8 mouse cellular contexts compared by ENCODE assay signal in the genomic region with DNA sequence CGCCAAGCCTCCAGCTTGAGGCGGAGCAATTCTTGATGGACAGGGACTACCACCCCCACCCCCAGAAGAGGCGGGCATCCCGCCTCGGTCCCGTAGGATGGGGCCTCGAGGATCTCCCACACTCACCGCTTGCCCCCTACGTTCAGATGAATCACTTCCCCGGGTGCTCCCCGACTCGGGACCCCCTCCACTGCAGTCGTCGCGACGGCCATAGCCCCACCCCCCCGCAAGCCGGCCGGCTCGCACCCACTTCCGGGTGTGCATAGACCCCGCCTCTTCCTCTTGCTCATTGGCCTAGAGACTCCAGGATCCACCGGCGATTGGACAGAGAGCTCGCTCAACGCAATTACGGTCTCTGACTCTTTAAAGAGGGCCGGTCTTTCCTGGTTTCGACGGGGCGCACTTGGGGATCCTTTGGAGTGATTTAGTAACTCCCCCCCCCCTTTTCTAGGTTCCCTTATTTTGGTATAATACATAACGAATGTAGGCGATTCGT. TPM values are rescaled to one million over a fixed set of nuclear protein-coding genes. Genes with fewer than 3 reads are reported as not detected.
A peak's percentile ranks its signal among the peaks of the same experiment; 100 is the strongest.
DNase-seq lines count a peak whose midpoint lies in the region; ATAC-seq and TF ChIP-seq lines count a peak whose summit lies in the region.

A gene (minus strand): TSS at position 275 of the 496 bp plus-strand sequence.

- peak; percentile 95 for ATAC-seq in forebrain, embryonic 12.5 days (ENCODE audit: low FRiP score)
- peak; percentile 92 for ATAC-seq in heart, embryonic 16.5 days (replicated peaks; ENCODE audit: extremely low read depth, insufficient read depth, low FRiP score)
- peak; percentile 95 for ATAC-seq in liver, embryonic 16.5 days (ENCODE audit: low read depth)
- peak; percentile 93 for ATAC-seq in neural tube, embryonic 12.5 days (ENCODE audit: low FRiP score, low read depth)

- 1% methylated on average over 34 of the region's 34 CpGs for WGBS in forebrain, embryonic 12.5 days
- under 1% methylated on average over 34 of the region's 34 CpGs for WGBS in heart, embryonic 16.5 days
- under 1% methylated on average over 33 of the region's 34 CpGs for whole genome bisulfite sequencing in liver, embryonic 16.5 days (ENCODE audit: insufficient replicate concordance)
- WGBS in neural tube, embryonic 12.5 days, result 1% methylated on average over 34 of the region's 34 CpGs

- no peaks in the 10 kb centered on the region for H3K9me3 ChIP-seq in ES-E14 (ENCODE audit: control insufficient read depth, insufficient read depth, low read depth, low read length)
- no peaks in the 10 kb centered on the region for H3K9me3 ChIP-seq in forebrain, embryonic 12.5 days
- H3K9me3 ChIP-seq in heart, embryonic 16.5 days (replicated peaks; ENCODE audit: control insufficient read depth, low read length), result no peaks in the 10 kb centered on the region
- H3K9me3 ChIP-seq in liver, embryonic 16.5 days (replicated peaks; ENCODE audit: control insufficient read depth, low read length), result no peaks in the 10 kb centered on the region
- H3K9me3 ChIP-seq in neural tube, embryonic 12.5 days, result no peaks in the 10 kb centered on the region

- no peak for TF ChIP-seq POLR2A in testis, adult 2 months (IDR thresholded peaks at IDR 0.05; ENCODE audit: control insufficient read depth, low read depth, low read length)

- H3K27me3 ChIP-seq in forebrain, embryonic 12.5 days, result peaks cover 39% of the 10 kb centered on the region
- no peaks in the 10 kb centered on the region for H3K27me3 ChIP-seq in heart, embryonic 16.5 days (ENCODE audit: control insufficient read depth, insufficient read depth, low read length)
- H3K27me3 ChIP-seq in liver, embryonic 16.5 days (ENCODE audit: control insufficient read depth, insufficient read depth, low read depth, low read length), result peaks cover 14% of the 10 kb centered on the region
- peaks cover 20% of the 10 kb centered on the region for H3K27me3 ChIP-seq in neural tube, embryonic 12.5 days (replicated peaks)
- no peaks in the 10 kb centered on the region for H3K27me3 ChIP-seq in testis, adult 2 months (ENCODE audit: control insufficient read depth, insufficient read depth, low read length)

- peak within 1 kb of the TSS; percentile 78 to 89 for H3K4me3 ChIP-seq in ES-E14 (ENCODE audit: insufficient read depth in 1 of 2, low read depth in 1 of 2, low read length in 2 of 2, poor library complexity in 1 of 2, severe bottlenecking in 1 of 2)
- peak within 1 kb of the TSS; percentile 67 for H3K4me3 ChIP-seq in forebrain, embryonic 12.5 days (replicated peaks)
- H3K4me3 ChIP-seq in heart, embryonic 16.5 days (ENCODE audit: low read length), result peak within 1 kb of the TSS; percentile 78
- H3K4me3 ChIP-seq in liver, embryonic 16.5 days (ENCODE audit: low read depth, low read length), result peak within 1 kb of the TSS; percentile 76
- peak within 1 kb of the TSS; percentile 69 for H3K4me3 ChIP-seq in neural tube, embryonic 12.5 days
- H3K4me3 ChIP-seq in testis, adult 2 months (ENCODE audit: control insufficient read depth, low read depth, low read length), result peak within 1 kb of the TSS; percentile 93

- peak within 1 kb of the TSS; percentile 65 for H3K4me2 ChIP-seq in forebrain, embryonic 12.5 days
- H3K4me2 ChIP-seq in heart, embryonic 16.5 days (ENCODE audit: low read depth, low read length), result peak within 1 kb of the TSS; percentile 91
- H3K4me2 ChIP-seq in liver, embryonic 16.5 days (ENCODE audit: low read depth, low read length), result peak within 1 kb of the TSS; percentile 85
- H3K4me2 ChIP-seq in neural tube, embryonic 12.5 days (replicated peaks), result peak within 1 kb of the TSS; percentile 77

- peak; percentile 83 for DNase-seq in ES-E14 (ENCODE audit: low read depth, low spot score)
- peak; percentile 90 for DNase-seq in c-Kit-positive CD71-positive TER-119-positive erythroid progenitor cells, embryonic 14.5 days (ENCODE audit: low spot score)
- DNase-seq in kidney, postnatal 25 days, result peak; percentile 92 to 96

- peaks cover 9% of the 10 kb centered on the region; the same call in 1 of the 2 replicates for H3K36me3 ChIP-seq in ES-E14 (ENCODE audit: control insufficient read depth, insufficient read depth, low read length, poor library complexity, severe bottlenecking)
- peaks cover 24% of the 10 kb centered on the region for H3K36me3 ChIP-seq in forebrain, embryonic 12.5 days (replicated peaks)
- H3K36me3 ChIP-seq in heart, embryonic 16.5 days (ENCODE audit: control insufficient read depth, insufficient read depth), result no peaks in the 10 kb centered on the region; the same call in 1 of the 2 replicates
- no peaks in the 10 kb centered on the region for H3K36me3 ChIP-seq in liver, embryonic 16.5 days (ENCODE audit: control insufficient read depth, insufficient read depth)
- peaks cover 25% of the 10 kb centered on the region for H3K36me3 ChIP-seq in neural tube, embryonic 12.5 days
- H3K36me3 ChIP-seq in testis, adult 2 months (ENCODE audit: control insufficient read depth, insufficient read depth, low read length), result no peaks in the 10 kb centered on the region

- H3K27ac ChIP-seq in ES-E14 (ENCODE audit: insufficient read depth, low read depth, low read length, poor library complexity, severe bottlenecking), result peak within 1 kb of the TSS; percentile 84
- peak within 1 kb of the TSS; percentile 47; the same call in 1 of the 2 replicates for H3K27ac ChIP-seq in forebrain, embryonic 12.5 days
- peak within 1 kb of the TSS; percentile 75 for H3K27ac ChIP-seq in heart, embryonic 16.5 days (ENCODE audit: low read length)
- H3K27ac ChIP-seq in liver, embryonic 16.5 days (ENCODE audit: low read length), result peak within 1 kb of the TSS; percentile 85
- H3K27ac ChIP-seq in neural tube, embryonic 12.5 days, result no peak within 1 kb of the TSS
- peak within 1 kb of the TSS; percentile 59; the same call in 1 of the 2 replicates for H3K27ac ChIP-seq in testis, adult 2 months (ENCODE audit: control insufficient read depth, insufficient read depth, low read depth, low read length)

- in situ Hi-C loops in ES-E14 (cut with MboI; ENCODE audit: low sequenced_read_pairs in 2 of 2, unreplicated experiment in 2 of 2), result no loop called here

- H3K4me1 ChIP-seq in ES-E14 (ENCODE audit: control insufficient read depth in 2 of 2, insufficient read depth in 2 of 2, low read length in 2 of 2, poor library complexity in 1 of 2), result peaks cover 3 to 11% of the 10 kb centered on the region in 2 experiments; a peak in 3 of 4 replicates
- H3K4me1 ChIP-seq in forebrain, embryonic 12.5 days, result peaks cover 29% of the 10 kb centered on the region
- peaks cover 14% of the 10 kb centered on the region for H3K4me1 ChIP-seq in heart, embryonic 16.5 days (ENCODE audit: control insufficient read depth, insufficient read depth, low read length)
- H3K4me1 ChIP-seq in liver, embryonic 16.5 days (ENCODE audit: control insufficient read depth, low read depth, low read length), result peaks cover 25% of the 10 kb centered on the region
- H3K4me1 ChIP-seq in neural tube, embryonic 12.5 days, result peaks cover 18% of the 10 kb centered on the region
- peaks cover 19% of the 10 kb centered on the region for H3K4me1 ChIP-seq in testis, adult 2 months (ENCODE audit: control insufficient read depth, insufficient read depth, low read length)

- TF ChIP-seq CTCF in testis, adult 2 months (IDR thresholded peaks at IDR 0.05; ENCODE audit: control insufficient read depth, insufficient read depth, insufficient replicate concordance, low read depth, low read length), result no peak

- H3K9ac ChIP-seq in ES-E14 (ENCODE audit: insufficient read depth, low read depth, low read length, poor library complexity, severe bottlenecking), result peak within 1 kb of the TSS; percentile 81
- peak within 1 kb of the TSS; percentile 69 for H3K9ac ChIP-seq in forebrain, embryonic 12.5 days
- peak within 1 kb of the TSS; percentile 72 for H3K9ac ChIP-seq in heart, embryonic 16.5 days (ENCODE audit: low read length)
- peak within 1 kb of the TSS; percentile 71 for H3K9ac ChIP-seq in liver, embryonic 16.5 days (ENCODE audit: low read depth, low read length)
- peak within 1 kb of the TSS; percentile 74 for H3K9ac ChIP-seq in neural tube, embryonic 12.5 days

TF ChIP-seq in ES-E14, 5 proteins besides CTCF, POLR2A, EP300 and RAD21:
- TF ChIP-seq ZNF384 (IDR thresholded peaks at IDR 0.05; ENCODE audit: low read depth, low read length), result no peak
- TF ChIP-seq ZC3H11A (IDR thresholded peaks at IDR 0.05; ENCODE audit: borderline replicate concordance, low read depth, low read length), result no peak
- no peak; the same call in 1 of the 2 replicates for TF ChIP-seq HCFC1 (IDR thresholded peaks at IDR 0.05; ENCODE audit: borderline replicate concordance, insufficient read depth, low read length)
- peak; percentile 72; the same call in 1 of the 2 replicates for TF ChIP-seq CHD2 (IDR thresholded peaks at IDR 0.05; ENCODE audit: low read depth, low read length)
- no peak for TF ChIP-seq MAFK (IDR thresholded peaks at IDR 0.05; ENCODE audit: insufficient read depth, low read depth, low read length)

RNA-seq across cellular contexts. Expression of the gene that starts here (rescaled TPM):
- 28.8 and 45.5 TPM in 2 replicates for total RNA-seq in ES-E14 (2012; rRNA removed)
- 77.1 and 81.2 TPM in 2 replicates for polyA plus RNA-seq in forebrain, embryonic 12.5 days (2016; fragmentation: Nextera tagmentation; extraction: Ambion mirVana)
- polyA plus RNA-seq in heart, embryonic 16.5 days (2015; fragmentation: Nextera tagmentation; extraction: Ambion mirVana), result 22.3 and 24.1 TPM in 2 replicates
- polyA plus RNA-seq in liver, embryonic 16.5 days (2015; fragmentation: Nextera tagmentation; extraction: Ambion mirVana), result 16.1 and 16.5 TPM in 2 replicates
- polyA plus RNA-seq in neural tube, embryonic 12.5 days (2016; fragmentation: Nextera tagmentation; extraction: Ambion mirVana), result 68.6 and 68.9 TPM in 2 replicates
- polyA plus RNA-seq in testis, adult 2 months (2012; rRNA removed), result 18.3 and 22.4 TPM in 2 replicates
